Mouse (Mus musculus) ES-E14 (cell line): ENCODE data around the gene Ttc5. TPM values are rescaled to one million over a fixed set of nuclear protein-coding genes. Genes with fewer than 3 reads are reported as not detected.

Source experiments
- DNase-seq: peaks from one replicate; pipeline ENCODE4 v3.0.0-alpha.2; 2013; ENCODE audit warnings: low read depth, low spot score
- H3K27ac ChIP-seq: 2 replicates; pipeline ENCODE4 v1.5.1; 2012; ENCODE audit warnings: low read depth, mild to moderate bottlenecking, low read length, moderate library complexity, mixed read lengths; ENCODE audit not compliant: poor library complexity, insufficient read depth, severe bottlenecking
- H3K36me3 ChIP-seq: 2 replicates; pipeline ENCODE4 v1.6.1; 2012; ENCODE audit warnings: mild to moderate bottlenecking, low read length, moderate library complexity, mixed read lengths; ENCODE audit not compliant: control insufficient read depth, poor library complexity, insufficient read depth, severe bottlenecking
- H3K4me1 ChIP-seq, 2 experiments: fragments of 150-350 bp in 1 of 2; sonication (generic) in 1 of 2; 2 replicates each; pipeline ENCODE4 v1.6.1; 2012; ENCODE audit warnings: low read length in 2 of 2, mild to moderate bottlenecking in 1 of 2, mixed read lengths in 1 of 2; ENCODE audit not compliant: control insufficient read depth in 2 of 2, insufficient read depth in 2 of 2, poor library complexity in 1 of 2
- H3K4me3 ChIP-seq, 2 experiments: fragments of 150-350 bp in 1 of 2; sonication (generic) in 1 of 2; 2 replicates each; pipeline ENCODE4 v1.5.1; 2012; ENCODE audit warnings: low read length in 2 of 2, low read depth in 1 of 2, mild to moderate bottlenecking in 1 of 2, mixed read lengths in 1 of 2; ENCODE audit not compliant: insufficient read depth in 1 of 2, poor library complexity in 1 of 2, severe bottlenecking in 1 of 2
- H3K9ac ChIP-seq: 2 replicates; pipeline ENCODE4 v1.6.1; 2012; ENCODE audit warnings: low read depth, mild to moderate bottlenecking, low read length, mixed read lengths; ENCODE audit not compliant: poor library complexity, insufficient read depth, severe bottlenecking
- H3K9me3 ChIP-seq: fragments of 150-350 bp; sonication (generic); 2 replicates; pipeline ENCODE4 v1.6.1; 2012; ENCODE audit warnings: low read depth, mild to moderate bottlenecking, low read length; ENCODE audit not compliant: control insufficient read depth, insufficient read depth
- CHD2 ChIP-seq: IDR thresholded peaks from 2 replicates; pipeline ENCODE4 v1.6.1; 2014; ENCODE audit warnings: mild to moderate bottlenecking, low read depth, low read length, inconsistent platforms
- HCFC1 ChIP-seq: IDR thresholded peaks from 2 replicates; pipeline ENCODE4 v1.6.1; 2012; ENCODE audit warnings: low read length, inconsistent platforms, borderline replicate concordance; ENCODE audit not compliant: insufficient read depth
- MAFK ChIP-seq: IDR thresholded peaks from 2 replicates; pipeline ENCODE4 v1.6.1; 2014; ENCODE audit warnings: mild to moderate bottlenecking, low read depth, low read length, inconsistent platforms; ENCODE audit not compliant: insufficient read depth
- ZC3H11A ChIP-seq: IDR thresholded peaks from 2 replicates; pipeline ENCODE4 v1.6.1; 2012; ENCODE audit warnings: low read depth, mild to moderate bottlenecking, inconsistent platforms, low read length, borderline replicate concordance
- ZNF384 ChIP-seq: IDR thresholded peaks from 2 replicates; pipeline ENCODE4 v1.6.1; 2012; ENCODE audit warnings: low read depth, low read length, inconsistent platforms
- in situ Hi-C, 2 experiments: fragments of 600-800 bp; cut with MboI; formaldehyde crosslinking; loops; one replicate each; pipeline ENCODE4 v1.15.1; 2025; ENCODE audit warnings: low sequenced_read_pairs in 2 of 2, inconsistent platforms in 1 of 2; ENCODE audit not compliant: unreplicated experiment in 2 of 2
- total RNA-seq: library from RNA; depleted of rRNA; stranded (reverse); fragments of 300-350 nt; gene quantifications from 2 replicates; pipeline ENCODE4 v1.2.3, GENCODE M21; 2012

The Ttc5 gene
- total RNA-seq, 1 experiment = 28.4 TPM

- no peaks in the 10 kb centered on the region for H3K9me3 ChIP-seq
- TF ChIP-seq ZNF384 (no peak), ZC3H11A (no peak), CHD2 (no peak), HCFC1 (no peak)
- H3K4me1 ChIP-seq = no peaks in the 10 kb centered on the region
- H3K9ac ChIP-seq = no peak overlapping the region
- no peak for DNase-seq
- no peak overlapping the region for H3K27ac ChIP-seq
- peaks cover 36% of the 10 kb centered on the region for H3K36me3 ChIP-seq
- in situ Hi-C loops = loop anchor here in 1 of 2 experiments (25.0 kb wide), 2 partner anchors 409 to 909 kb away; partner anchors contain the start of gene Tlr11
- H3K4me3 ChIP-seq = no peak overlapping the region
Observed at GRCm38 (mm10) chr14:50771342-50771741, 14.0 kb downstream of the Ttc5 start.

- Histone ChIP-seq H3K4me3 (no peak overlapping the region), H3K36me3 (peaks cover 22% of the 10 kb centered on the region), H3K4me1 (no peaks in the 10 kb centered on the region), H3K27ac (no peak overlapping the region), H3K9ac (no peak overlapping the region), H3K9me3 (no peaks in the 10 kb centered on the region)
- in situ Hi-C loops = loop anchor here in 1 of 2 experiments (25.0 kb wide), 2 partner anchors 403 to 903 kb away; partner anchors contain the start of gene Tlr11
- DNase-seq = no peak
- no peak for TF ChIP-seq CHD2
- no peak for TF ChIP-seq ZNF384
- TF ChIP-seq ZC3H11A = no peak
- TF ChIP-seq MAFK = no peak
- TF ChIP-seq HCFC1 = no peak
Observed at GRCm38 (mm10) chr14:50765736-50766135, 19.6 kb downstream of the Ttc5 start.

- Histone ChIP-seq H3K27ac (no peak overlapping the region), H3K9me3 (no peaks in the 10 kb centered on the region), H3K36me3 (no peaks in the 10 kb centered on the region), H3K4me3 (no peak overlapping the region), H3K4me1 (no peaks in the 10 kb centered on the region), H3K9ac (no peak overlapping the region)
- DNase-seq = no peak
- no peak for TF ChIP-seq CHD2
- TF ChIP-seq ZC3H11A = no peak
- TF ChIP-seq HCFC1 = no peak
- TF ChIP-seq MAFK = no peak
- no peak for TF ChIP-seq ZNF384
- in situ Hi-C loops = loop anchor here in 1 of 2 experiments (25.0 kb wide), 2 partner anchors 396 to 896 kb away; partner anchors contain the start of gene Tlr11
Observed at GRCm38 (mm10) chr14:50758416-50759085, 26.8 kb downstream of the Ttc5 start.

GRCm38 (mm10) chr14:50744994-50745393 lies 40.3 kb downstream of the Ttc5 start, which contains the start of gene Olfr749:
Gene Olfr749, minus strand, starts transcription at chr14:50745094.
- Histone ChIP-seq H3K4me1 (no peaks in the 10 kb centered on the region), H3K27ac (no peak within 1 kb of the TSS), H3K9ac (no peak within 1 kb of the TSS), H3K9me3 (no peaks in the 10 kb centered on the region), H3K36me3 (no peaks in the 10 kb centered on the region), H3K4me3 (no peak within 1 kb of the TSS)
- TF ChIP-seq CHD2 = no peak
- in situ Hi-C loops = loop anchor here in 1 of 2 experiments (25.0 kb wide), 1 partner anchor 108 kb away; the partner anchor contains the start of genes Olfr745 and Olfr746
- no peak for DNase-seq

GRCm38 (mm10) chr14:50741584-50741983 lies 43.7 kb downstream of the Ttc5 start:
- H3K4me3 ChIP-seq = no peak overlapping the region
- H3K4me1 ChIP-seq = no peaks in the 10 kb centered on the region
- H3K36me3 ChIP-seq = no peaks in the 10 kb centered on the region
- no peaks in the 10 kb centered on the region for H3K9me3 ChIP-seq
- DNase-seq = no peak
- in situ Hi-C loops = loop anchor here in 1 of 2 experiments (25.0 kb wide), 1 partner anchor 104 kb away; the partner anchor contains the start of genes Olfr745 and Olfr746
- TF ChIP-seq ZNF384 = no peak
- no peak for TF ChIP-seq HCFC1
- TF ChIP-seq MAFK = no peak
- TF ChIP-seq CHD2 = no peak
- TF ChIP-seq ZC3H11A = no peak
- no peak overlapping the region for H3K27ac ChIP-seq
- no peak overlapping the region for H3K9ac ChIP-seq
